Mouse (Mus musculus) MEL (cell line): Measurements from ENCODE around the gene Utrn. TPM values are rescaled to one million over a fixed set of nuclear protein-coding genes. Genes with fewer than 3 reads are reported as not detected.

Source experiments
- DNase-seq: peaks from one replicate; pipeline ENCODE4 v3.0.0; 2011; ENCODE audit warnings: low read depth, low spot score
- H3K27ac ChIP-seq: 2 replicates; pipeline ENCODE4 v1.5.1; 2012; ENCODE audit warnings: low read depth, mild to moderate bottlenecking, control low read depth, low read length, moderate library complexity; ENCODE audit not compliant: control insufficient read depth
- H3K27me3 ChIP-seq, 2 experiments: fragments of 150-350 bp in 1 of 2; sonication (generic) in 1 of 2; 2 replicates each; pipeline ENCODE4 v1.6.1; 2012; ENCODE audit warnings: low read length in 2 of 2, mild to moderate bottlenecking in 2 of 2, improper control_type of control experiment in 1 of 2, moderate library complexity in 1 of 2; ENCODE audit not compliant: insufficient read depth in 2 of 2, control insufficient read depth in 1 of 2
- H3K36me3 ChIP-seq, 2 experiments: 2 replicates each; pipeline ENCODE4 v1.6.1; 2012 to 2014; ENCODE audit warnings: low read length in 2 of 2, improper control_type of control experiment in 1 of 2, inconsistent platforms in 1 of 2, mild to moderate bottlenecking in 1 of 2; ENCODE audit not compliant: insufficient read depth in 2 of 2, control insufficient read depth in 1 of 2
- H3K4me1 ChIP-seq, 2 experiments: fragments of 150-350 bp in 1 of 2; sonication (generic) in 1 of 2; 2 replicates each; pipeline ENCODE4 v1.6.1; 2012; ENCODE audit warnings: low read length in 2 of 2, improper control_type of control experiment in 1 of 2, mild to moderate bottlenecking in 1 of 2; ENCODE audit not compliant: insufficient read depth in 2 of 2, control insufficient read depth in 1 of 2
- H3K4me3 ChIP-seq, 2 experiments: fragments of 150-350 bp in 1 of 2; sonication (generic) in 1 of 2; 2 replicates each; pipeline ENCODE4 v1.5.1; 2012; ENCODE audit warnings: low read depth in 2 of 2, low read length in 2 of 2, mild to moderate bottlenecking in 2 of 2, moderate library complexity in 2 of 2, control low read depth in 1 of 2, improper control_type of control experiment in 1 of 2; ENCODE audit not compliant: control insufficient read depth in 1 of 2, insufficient read depth in 1 of 2
- H3K79me2 ChIP-seq: 2 replicates; pipeline ENCODE4 v1.6.1; 2012; ENCODE audit warnings: mild to moderate bottlenecking, low read length, moderate library complexity; ENCODE audit not compliant: control insufficient read depth, poor library complexity, insufficient read depth
- H3K9ac ChIP-seq: 2 replicates; pipeline ENCODE4 v1.6.1; 2012; ENCODE audit warnings: low read depth, mild to moderate bottlenecking, control low read depth, low read length, moderate library complexity; ENCODE audit not compliant: control insufficient read depth, poor library complexity, severe bottlenecking
- H3K9me3 ChIP-seq: fragments of 150-350 bp; sonication (generic); replicated peaks from 2 replicates; pipeline ENCODE4 v1.6.1; 2012; ENCODE audit warnings: mild to moderate bottlenecking, low read length, improper control_type of control experiment, moderate library complexity; ENCODE audit not compliant: insufficient read depth
- BHLHE40 ChIP-seq: IDR thresholded peaks from 2 replicates; pipeline ENCODE4 v1.6.1; 2012; ENCODE audit warnings: low read depth, mild to moderate bottlenecking, inconsistent platforms, low read length, improper control_type of control experiment, borderline replicate concordance
- CHD1 ChIP-seq: IDR thresholded peaks from 2 replicates; pipeline ENCODE4 v1.6.1; 2012; ENCODE audit warnings: low read depth, mild to moderate bottlenecking, inconsistent platforms, low read length, improper control_type of control experiment
- CTCF ChIP-seq, 3 experiments: IDR thresholded peaks in 2 of 3; conservative IDR thresholded peaks in 1 of 3; 2 replicates each; pipeline ENCODE4 v1.5.1; 2011 to 2012; ENCODE audit warnings: low read length in 3 of 3, low read depth in 2 of 3, mild to moderate bottlenecking in 2 of 3, improper control_type of control experiment in 1 of 3, inconsistent platforms in 1 of 3, mixed read lengths in 1 of 3, moderate library complexity in 1 of 3; ENCODE audit not compliant: control insufficient read depth in 1 of 3, insufficient read depth in 1 of 3, poor library complexity in 1 of 3, severe bottlenecking in 1 of 3
- E2F4 ChIP-seq: IDR thresholded peaks from 2 replicates; pipeline ENCODE4 v1.6.1; 2011; ENCODE audit warnings: low read depth, low read length, improper control_type of control experiment, borderline replicate concordance
- GABPA ChIP-seq: IDR thresholded peaks from 2 replicates; pipeline ENCODE4 v1.6.1; 2012; ENCODE audit warnings: low read depth, mild to moderate bottlenecking, inconsistent platforms, low read length, improper control_type of control experiment, moderate library complexity
- GATA1 ChIP-seq: IDR thresholded peaks from 2 replicates; pipeline ENCODE4 v1.6.1; 2011; ENCODE audit warnings: low read depth, low read length, improper control_type of control experiment
- HCFC1 ChIP-seq: IDR thresholded peaks from 2 replicates; pipeline ENCODE4 v1.6.1; 2012; ENCODE audit warnings: low read depth, mild to moderate bottlenecking, inconsistent platforms, low read length, improper control_type of control experiment, moderate library complexity
- JUND ChIP-seq: IDR thresholded peaks from 2 replicates; pipeline ENCODE4 v1.6.1; 2011; ENCODE audit warnings: low read depth, mild to moderate bottlenecking, improper control_type of control experiment, low read length
- KAT2A ChIP-seq: conservative IDR thresholded peaks from 2 replicates; pipeline ENCODE4 v1.6.1; 2012; ENCODE audit warnings: low read depth, low read length, improper control_type of control experiment, inconsistent platforms
- MAFK ChIP-seq: IDR thresholded peaks from 2 replicates; pipeline ENCODE4 v1.6.1; 2011; ENCODE audit warnings: low read depth, mild to moderate bottlenecking, low read length, improper control_type of control experiment, borderline replicate concordance
- MAX ChIP-seq: IDR thresholded peaks from 2 replicates; pipeline ENCODE4 v1.6.1; 2011; ENCODE audit warnings: low read length, improper control_type of control experiment
- MAZ ChIP-seq: IDR thresholded peaks from 2 replicates; pipeline ENCODE4 v1.6.1; 2012; ENCODE audit warnings: low read depth, mild to moderate bottlenecking, inconsistent platforms, low read length, improper control_type of control experiment
- MYC ChIP-seq: IDR thresholded peaks from 2 replicates; pipeline ENCODE4 v1.6.1; 2011; ENCODE audit warnings: low read depth, mild to moderate bottlenecking, low read length, improper control_type of control experiment, moderate library complexity
- NELFE ChIP-seq: IDR thresholded peaks from 2 replicates; pipeline ENCODE4 v1.6.1; 2011; ENCODE audit warnings: low read depth, low read length, improper control_type of control experiment
- NRF1 ChIP-seq: IDR thresholded peaks from 2 replicates; pipeline ENCODE4 v1.6.1; 2014; ENCODE audit warnings: low read depth, mild to moderate bottlenecking, inconsistent platforms, low read length, improper control_type of control experiment, moderate library complexity; ENCODE audit not compliant: poor library complexity, insufficient read depth, severe bottlenecking
- POLR2A ChIP-seq, 2 experiments: IDR thresholded peaks; 2 replicates each; pipeline ENCODE4 v1.6.1; 2011 to 2012; ENCODE audit warnings: low read length in 2 of 2, mild to moderate bottlenecking in 2 of 2, control low read depth in 1 of 2, improper control_type of control experiment in 1 of 2, low read depth in 1 of 2, moderate library complexity in 1 of 2; ENCODE audit not compliant: control insufficient read depth in 1 of 2, insufficient read depth in 1 of 2, poor library complexity in 1 of 2
- POLR2AphosphoS2 ChIP-seq: IDR thresholded peaks from 2 replicates; pipeline ENCODE4 v1.6.1; 2011; ENCODE audit warnings: low read length, improper control_type of control experiment
- RCOR1 ChIP-seq: IDR thresholded peaks from 2 replicates; pipeline ENCODE4 v1.6.1; 2012; ENCODE audit warnings: low read depth, mild to moderate bottlenecking, inconsistent platforms, low read length, improper control_type of control experiment
- SIN3A ChIP-seq: IDR thresholded peaks from 2 replicates; pipeline ENCODE4 v1.6.1; 2012; ENCODE audit warnings: low read length, improper control_type of control experiment, inconsistent platforms
- SMC3 ChIP-seq: IDR thresholded peaks from 2 replicates; pipeline ENCODE4 v1.6.1; 2011; ENCODE audit warnings: low read depth, low read length, improper control_type of control experiment
- TAL1 ChIP-seq: IDR thresholded peaks from 2 replicates; pipeline ENCODE4 v1.6.1; 2012; ENCODE audit warnings: mild to moderate bottlenecking, inconsistent platforms, low read length, moderate library complexity, mixed read lengths
- UBTF ChIP-seq: IDR thresholded peaks from 2 replicates; pipeline ENCODE4 v1.6.1; 2012; ENCODE audit warnings: low read depth, mild to moderate bottlenecking, inconsistent platforms, low read length, improper control_type of control experiment, moderate library complexity, borderline replicate concordance; ENCODE audit not compliant: insufficient read depth
- USF1 ChIP-seq: IDR thresholded peaks from 2 replicates; pipeline ENCODE4 v1.6.1; 2014; ENCODE audit warnings: low read depth, mild to moderate bottlenecking, inconsistent platforms, low read length, improper control_type of control experiment, moderate library complexity
- USF2 ChIP-seq, 2 experiments: IDR thresholded peaks; 2 replicates each; pipeline ENCODE4 v1.6.1; 2011 to 2012; ENCODE audit warnings: improper control_type of control experiment in 2 of 2, low read length in 2 of 2, borderline replicate concordance in 1 of 2, inconsistent platforms in 1 of 2, low read depth in 1 of 2, mild to moderate bottlenecking in 1 of 2; ENCODE audit not compliant: insufficient read depth in 1 of 2
- ZKSCAN1 ChIP-seq: IDR thresholded peaks from 2 replicates; pipeline ENCODE4 v1.6.1; 2012; ENCODE audit warnings: low read depth, mild to moderate bottlenecking, inconsistent platforms, low read length, improper control_type of control experiment, moderate library complexity
- ZMIZ1 ChIP-seq: IDR thresholded peaks from 2 replicates; pipeline ENCODE4 v1.6.1; 2012; ENCODE audit warnings: low read depth, mild to moderate bottlenecking, inconsistent platforms, low read length, improper control_type of control experiment, moderate library complexity
- polyA plus RNA-seq, 2 experiments: library from polyadenylated mRNA; stranded (reverse) in 1 of 2; unstranded in 1 of 2; fragments of >175 nt in 1 of 2; fragments of >200 nt in 1 of 2; gene quantifications; 2 replicates each; pipeline versions ENCODE4 v1.2.1 to v1.2.4; 2012; ENCODE audit warnings: low replicate concordance in 2 of 2, low read depth in 1 of 2; ENCODE audit not compliant: insufficient read length in 2 of 2, insufficient read depth in 1 of 2, missing spikeins in 1 of 2
- total RNA-seq: library from RNA; depleted of rRNA; stranded (reverse); fragments of 300-350 nt; gene quantifications from 2 replicates; pipeline ENCODE4 v1.2.3, GENCODE M21; 2012

The Utrn gene
- total and polyA plus RNA-seq, 3 experiments = 2.3 to 4.3 TPM; not detected in 1

GRCm38 (mm10) chr10:12726041-12726608 lies 143.0 kb downstream of the Utrn start:
- no peaks in the 10 kb centered on the region for H3K27me3 ChIP-seq

DNA sequence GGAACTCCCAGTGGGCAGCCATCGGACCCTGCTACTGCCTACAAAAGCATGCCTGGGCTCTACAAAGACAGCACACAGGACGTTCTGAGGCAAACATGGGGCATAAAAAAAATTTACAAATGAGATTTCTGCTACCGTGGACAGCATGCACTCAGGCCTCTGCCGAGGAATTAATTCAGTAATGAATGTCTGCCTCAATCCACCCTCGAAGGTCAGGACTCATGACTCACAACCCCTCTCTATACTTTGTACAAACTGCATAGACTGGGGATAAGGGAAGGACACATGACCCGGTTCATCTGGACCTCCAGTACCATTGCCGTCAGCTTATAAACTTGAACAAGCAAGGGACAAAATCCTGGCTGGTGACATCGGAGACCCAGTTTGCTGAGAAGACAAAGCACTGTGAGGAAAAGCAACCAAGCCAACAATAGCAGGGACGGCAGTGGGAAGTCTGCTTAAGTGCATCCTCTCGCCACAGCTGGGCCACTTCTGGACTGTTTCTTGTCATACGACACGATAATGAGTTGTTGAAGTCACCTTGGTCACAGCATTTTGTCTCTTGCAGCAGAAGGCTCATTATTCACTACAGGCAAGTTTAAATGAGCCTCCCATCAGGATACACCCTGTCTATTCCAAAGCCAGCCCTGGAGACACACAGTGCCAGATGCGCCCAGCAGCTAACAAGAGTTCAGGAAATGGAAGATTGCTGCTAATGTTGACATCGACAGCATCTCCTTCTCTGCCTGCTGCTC lies 144.7 kb downstream of the Utrn start:
- no peak for DNase-seq
- no peaks in the 10 kb centered on the region for H3K27me3 ChIP-seq
- H3K4me3 ChIP-seq = no peak overlapping the region
- H3K4me1 ChIP-seq = peaks cover 0 to 11% of the 10 kb centered on the region in 2 experiments; a peak in 2 of 4 replicates
- H3K9me3 ChIP-seq = no peaks in the 10 kb centered on the region
- no peaks in the 10 kb centered on the region for H3K79me2 ChIP-seq
- H3K27ac ChIP-seq = no peak overlapping the region
- TF ChIP-seq TAL1 (no peak), CHD1 (no peak), CTCF (IDR thresholded peaks at IDR 0.05 in 2 of 3, conservative IDR thresholded peaks at IDR 0.05 in 1 of 3; ENCODE audit: control insufficient read depth in 1 of 3, insufficient read depth in 1 of 3, low read depth in 2 of 3, low read length in 3 of 3, poor library complexity in 1 of 3, severe bottlenecking in 1 of 3) (no peak), SMC3 (no peak), UBTF (no peak), E2F4 (no peak), KAT2A (no peak), GATA1 (no peak), MAFK (no peak), HCFC1 (no peak), GABPA (no peak), JUND (no peak)
- H3K9ac ChIP-seq = no peak overlapping the region
- peaks cover 0 to 6% of the 10 kb centered on the region in 2 experiments; a peak in 2 of 4 replicates for H3K36me3 ChIP-seq

More at GRCm38 (mm10) chr10:12726041-12726608, 143.0 kb downstream of the Utrn start:
- DNase-seq = no peak
- H3K27ac ChIP-seq = no peak overlapping the region
- peaks cover 0 to 11% of the 10 kb centered on the region in 2 experiments; a peak in 2 of 4 replicates for H3K4me1 ChIP-seq
- no peaks in the 10 kb centered on the region for H3K79me2 ChIP-seq
- no peak overlapping the region for H3K4me3 ChIP-seq
- TF ChIP-seq USF2 (IDR thresholded peaks at IDR 0.05; ENCODE audit: borderline replicate concordance in 1 of 2, insufficient read depth in 1 of 2, low read depth in 1 of 2, low read length in 2 of 2) (no peak), USF1 (no peak), MAFK (no peak), NELFE (no peak), POLR2AphosphoS2 (no peak), MYC (no peak), BHLHE40 (no peak), ZKSCAN1 (no peak), KAT2A (no peak), POLR2A (IDR thresholded peaks at IDR 0.05; ENCODE audit: control insufficient read depth in 1 of 2, insufficient read depth in 1 of 2, low read depth in 1 of 2, low read length in 2 of 2, poor library complexity in 1 of 2) (no peak), NRF1 (no peak), SIN3A (no peak), E2F4 (no peak), ZMIZ1 (no peak), TAL1 (no peak), RCOR1 (no peak), MAX (no peak), UBTF (no peak), MAZ (no peak)
- TF ChIP-seq, all 39 proteins: peak for 0
- Histone ChIP-seq H3K9ac (no peak overlapping the region), H3K9me3 (no peaks in the 10 kb centered on the region), H3K36me3 (peaks cover 0 to 6% of the 10 kb centered on the region in 2 experiments; a peak in 2 of 4 replicates)
